Mouse (Mus musculus) retina, postnatal 1 day (tissue): Measurements from ENCODE around the gene Kcnk4.
"Not testable (repeated sequence)": the region's sequence is repeated elsewhere in the genome, so short reads cannot be mapped to it uniquely, and the experiment has no call there.

Experiments
- DNase-seq: peaks from one replicate; pipeline ENCODE4 v3.0.0-alpha.2; 2012

Kcnk4 gene

DNA sequence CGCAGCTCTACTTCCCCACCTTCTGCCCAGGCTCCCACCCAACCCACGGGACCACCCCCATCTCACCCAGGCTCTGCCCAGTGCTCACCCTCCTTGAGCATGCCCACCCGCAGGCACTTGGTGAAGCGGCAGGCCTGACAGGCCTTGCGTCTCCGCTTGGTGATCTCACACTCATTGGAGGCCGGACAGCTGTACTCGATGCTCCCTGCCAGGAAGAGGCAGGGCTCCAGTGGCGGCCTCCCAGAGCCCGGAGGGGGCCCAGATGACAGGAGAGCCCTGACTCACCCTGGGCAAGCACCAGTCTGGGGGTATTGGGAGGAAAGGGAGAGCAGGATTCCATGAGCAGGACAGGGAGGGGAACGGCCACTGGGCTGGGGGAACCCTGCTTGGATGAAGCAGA lies 20.3 kb downstream of the Kcnk4 start:
- no peak for DNase-seq

DNA sequence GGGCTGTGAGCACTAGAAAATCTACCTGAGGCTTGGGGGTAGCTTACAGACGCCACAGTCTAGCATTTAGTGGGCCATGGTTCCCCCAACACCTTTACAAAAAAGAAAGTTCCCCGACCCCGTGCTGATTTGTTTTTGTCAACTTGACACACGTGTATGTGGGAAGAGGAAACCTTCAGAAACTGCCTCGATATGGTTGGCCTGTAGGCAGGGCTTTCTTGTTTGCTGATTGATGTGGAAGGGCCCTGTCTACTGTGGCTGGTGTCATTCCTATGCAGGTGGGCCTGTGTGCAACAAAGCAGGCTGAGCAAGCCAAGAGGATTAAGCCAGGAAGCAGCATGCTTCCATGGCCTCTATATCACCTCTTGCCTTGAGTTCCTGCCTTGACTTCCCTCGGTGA lies 21.3 kb downstream of the Kcnk4 start:
- no peak for DNase-seq

GRCm38 (mm10) chr19:6912205-6912970 lies 21.9 kb downstream of the Kcnk4 start:
- DNase-seq, result no peak

DNA sequence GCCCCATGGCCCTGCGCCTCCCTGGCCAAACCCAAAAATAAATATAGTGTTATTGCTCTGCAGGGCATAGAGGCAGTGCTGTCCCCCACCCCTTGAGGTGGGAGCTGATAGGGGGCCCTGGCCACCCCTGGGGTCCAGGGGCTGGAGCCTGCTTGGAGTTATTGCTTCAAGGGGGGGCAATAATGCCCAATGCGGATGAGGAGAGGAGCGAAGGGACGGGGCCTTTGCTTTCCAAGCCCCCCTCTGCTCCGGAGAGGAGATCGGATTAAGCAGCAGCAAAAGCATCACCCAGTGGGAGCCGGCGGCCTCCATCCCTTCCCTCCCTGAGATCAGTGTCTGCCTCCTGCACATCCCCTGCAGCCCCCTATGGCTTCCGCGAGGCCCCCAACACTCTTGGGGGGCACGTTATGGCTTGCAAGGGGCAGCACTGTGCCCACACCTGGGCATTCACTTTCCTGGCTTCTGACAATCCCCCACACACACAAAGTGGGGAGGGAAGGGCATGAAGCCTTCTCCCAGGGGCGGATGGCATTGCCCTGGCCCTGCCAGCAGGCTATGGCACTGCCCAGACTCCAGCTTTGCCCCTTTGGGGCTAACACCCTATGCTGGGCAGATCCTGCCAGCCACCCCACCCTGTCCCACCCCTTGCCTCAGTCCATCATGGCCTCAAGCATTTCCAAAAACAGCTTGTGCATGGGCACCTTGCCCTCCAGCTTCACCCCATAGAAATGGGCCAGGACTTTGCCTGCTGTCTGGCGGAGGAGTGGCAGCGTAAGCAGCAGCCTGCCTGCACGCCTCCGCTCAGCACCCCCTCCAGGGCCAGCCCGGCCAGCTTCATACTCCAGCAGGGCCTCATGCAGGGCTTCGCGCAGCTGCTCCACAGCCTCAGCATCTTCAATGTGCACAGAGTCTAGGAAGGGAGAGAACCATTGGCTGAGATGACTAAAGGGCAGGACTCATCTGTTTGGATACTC lies 22.9 kb downstream of the Kcnk4 start:
- no peak for DNase-seq

DNA sequence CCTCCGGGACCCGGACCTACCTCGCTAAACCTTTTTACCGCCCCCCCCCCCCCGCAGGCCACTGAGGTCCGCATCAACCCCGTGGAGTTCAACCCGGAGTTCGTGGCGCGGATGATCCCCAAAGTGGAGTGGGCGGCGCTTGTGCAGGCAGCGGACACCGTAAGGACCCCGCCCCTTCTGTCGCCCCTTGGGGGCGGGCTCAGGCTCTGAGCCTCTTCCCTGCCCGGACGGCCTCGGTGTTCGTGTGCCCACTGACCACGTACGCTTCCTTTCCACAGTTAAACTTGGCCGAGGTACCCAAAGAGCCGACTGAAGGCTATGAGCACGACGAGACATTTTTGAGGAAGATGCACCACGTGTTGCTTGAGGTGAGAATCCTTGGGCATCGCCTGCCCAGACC lies 24.0 kb downstream of the Kcnk4 start:
- DNase-seq, result peak; percentile 70

DNA sequence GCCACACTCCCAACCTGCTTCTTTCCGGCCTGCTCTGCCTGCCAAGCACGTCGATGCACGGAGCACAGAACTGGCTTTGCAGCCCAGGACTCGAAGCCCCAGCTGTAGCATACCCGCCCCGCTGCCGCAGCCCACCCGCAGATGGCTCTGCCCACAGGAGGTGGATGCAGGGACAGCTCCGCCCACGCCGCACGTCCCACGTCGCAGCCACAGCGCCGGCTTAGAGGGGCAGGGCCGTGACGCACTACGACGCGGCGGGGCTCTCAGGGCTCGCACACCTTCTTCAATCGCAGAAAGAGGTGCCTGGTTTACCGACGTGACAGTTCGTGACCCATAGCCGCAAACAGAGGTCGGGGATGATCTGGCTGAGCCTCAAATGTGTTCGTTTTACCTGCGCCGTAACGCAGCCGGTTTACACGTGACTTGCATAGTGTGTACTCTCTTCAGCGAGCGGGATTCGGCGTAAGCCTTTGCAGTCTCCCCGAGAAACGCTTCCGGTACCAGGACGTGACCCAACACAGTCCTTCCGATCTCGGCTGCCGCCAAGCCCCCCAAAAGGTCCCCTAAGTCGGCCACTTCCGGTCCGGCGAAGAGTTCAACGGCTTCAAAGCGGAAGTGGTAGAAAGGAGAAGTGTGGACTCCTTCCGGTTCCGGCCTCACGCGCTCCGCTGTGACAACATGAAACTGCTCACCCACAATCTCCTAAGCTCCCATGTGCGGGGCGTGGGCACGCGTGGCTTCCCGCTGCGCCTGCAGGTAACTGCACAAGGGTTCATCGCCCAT lies 24.6 kb downstream of the Kcnk4 start, which contains the start of the genes Trmt112 and Prdx5:
Gene Trmt112, plus strand, starts transcription at position 192 of the 783 bp plus-strand sequence.
Gene Prdx5, minus strand, starts transcription at position 600 of the 783 bp plus-strand sequence.
- DNase-seq, result peak; percentile 98

- no peak for DNase-seq
Observed at GRCm38 (mm10) chr19:6909021-6909420, 25.3 kb downstream of the Kcnk4 start.

DNA sequence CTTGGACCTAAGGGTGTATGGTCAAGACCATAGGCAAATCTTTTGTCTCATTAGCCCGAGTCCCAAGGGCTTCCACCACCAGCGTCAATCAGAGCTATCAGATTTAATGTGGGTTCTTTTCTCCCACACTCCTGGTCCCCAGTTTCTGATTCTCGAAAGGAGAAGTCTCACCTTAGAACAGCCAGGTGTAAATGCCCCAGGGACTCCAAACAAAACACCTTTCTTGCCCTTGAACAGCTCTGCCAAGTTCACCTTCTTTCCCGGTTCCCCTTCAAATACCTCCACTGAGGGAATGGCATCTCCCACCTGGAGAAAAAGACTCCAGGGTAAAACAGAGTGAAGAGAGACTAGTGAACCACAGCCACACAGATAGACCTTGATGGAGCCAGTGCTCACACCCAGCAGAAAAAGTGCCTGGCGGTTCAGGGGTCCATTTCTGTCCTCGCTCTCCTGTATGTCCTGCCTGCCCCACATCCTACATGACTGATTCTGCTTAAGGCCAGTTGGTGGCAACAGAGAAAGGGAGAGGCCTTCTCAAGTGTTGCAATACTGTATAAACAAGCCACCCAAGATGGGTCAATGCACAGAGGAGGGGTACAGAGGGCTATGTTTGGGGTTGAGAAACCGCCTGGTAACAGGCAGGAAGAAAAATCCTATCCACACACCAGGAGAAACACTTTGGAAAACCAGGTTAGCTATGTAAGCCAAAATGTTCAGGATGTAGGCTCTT lies 26.3 kb downstream of the Kcnk4 start:
- DNase-seq, result no peak

DNA sequence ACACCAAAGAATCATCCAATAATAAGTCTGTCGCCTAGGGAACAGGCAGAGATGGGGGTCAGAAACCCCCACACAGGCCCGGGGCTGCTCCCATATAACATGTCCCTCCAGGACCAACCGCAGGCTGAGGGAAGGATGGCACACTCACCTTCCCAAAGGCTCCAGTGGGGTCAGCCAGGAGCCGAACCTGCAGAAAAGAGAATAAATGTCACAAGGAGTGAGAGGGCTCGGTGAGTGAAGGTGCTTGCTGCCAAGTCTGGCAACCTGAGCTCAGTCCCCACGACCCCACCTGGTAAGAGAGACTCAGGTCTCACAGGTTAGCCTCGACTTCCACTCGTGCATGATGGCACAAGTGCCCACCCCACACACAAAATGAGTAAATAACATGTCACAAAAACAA lies 27.2 kb downstream of the Kcnk4 start:
- DNase-seq, result no peak

DNA sequence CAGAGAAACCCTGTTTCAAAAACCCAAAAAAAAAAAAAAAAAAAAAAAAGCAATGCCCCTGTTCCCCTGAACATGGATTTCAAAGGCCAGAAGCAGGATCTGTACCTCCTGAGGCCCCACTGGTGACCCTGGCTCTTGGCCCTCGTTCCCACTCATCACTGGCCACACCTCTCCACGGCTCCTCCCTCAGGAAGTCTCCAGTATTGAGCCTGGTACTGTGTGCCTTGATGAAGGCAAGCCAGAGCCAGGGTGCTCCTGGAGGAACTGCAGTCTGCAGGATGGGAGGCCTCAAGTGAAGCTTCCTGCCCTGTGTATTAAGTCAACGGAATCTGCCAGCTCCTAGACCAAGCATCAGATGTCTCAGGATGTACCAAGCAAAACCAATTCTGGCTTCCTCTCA lies 28.1 kb downstream of the Kcnk4 start:
- DNase-seq, result no peak

DNA sequence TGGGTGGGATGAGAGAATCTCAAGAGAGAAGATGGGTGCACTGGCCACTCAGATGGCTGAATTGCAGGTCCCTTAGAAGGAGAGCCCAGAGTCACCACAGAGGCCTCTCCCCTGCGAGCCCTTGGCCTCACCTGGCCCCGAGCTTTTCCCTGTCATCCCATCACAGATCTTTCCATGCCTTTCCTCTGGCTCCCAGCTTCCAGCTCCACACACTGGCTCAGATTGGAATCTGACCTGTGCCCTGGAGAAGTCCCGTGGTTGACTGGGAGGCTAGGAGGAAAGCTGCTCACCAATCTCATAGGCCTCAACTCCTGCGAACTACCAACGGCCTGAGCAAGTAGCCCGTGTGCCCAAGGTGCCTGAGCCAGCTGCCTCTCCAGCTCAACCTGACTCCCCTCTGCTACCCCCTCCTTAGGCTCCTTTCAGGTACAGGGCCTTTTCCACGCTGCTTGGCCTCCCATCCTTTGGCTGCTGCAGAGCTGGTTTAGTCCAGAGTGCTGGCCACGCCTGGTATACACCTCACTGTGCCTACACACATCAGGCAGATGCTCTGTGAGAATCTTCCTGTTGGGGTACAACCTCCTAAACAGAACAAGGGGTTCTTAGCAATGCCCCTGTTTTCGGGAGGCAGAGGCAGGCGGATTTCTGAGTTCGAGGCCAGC lies 28.7 kb downstream of the Kcnk4 start:
- no peak for DNase-seq

GRCm38 (mm10) chr19:6904846-6905245 lies 29.5 kb downstream of the Kcnk4 start:
- no peak for DNase-seq

DNA sequence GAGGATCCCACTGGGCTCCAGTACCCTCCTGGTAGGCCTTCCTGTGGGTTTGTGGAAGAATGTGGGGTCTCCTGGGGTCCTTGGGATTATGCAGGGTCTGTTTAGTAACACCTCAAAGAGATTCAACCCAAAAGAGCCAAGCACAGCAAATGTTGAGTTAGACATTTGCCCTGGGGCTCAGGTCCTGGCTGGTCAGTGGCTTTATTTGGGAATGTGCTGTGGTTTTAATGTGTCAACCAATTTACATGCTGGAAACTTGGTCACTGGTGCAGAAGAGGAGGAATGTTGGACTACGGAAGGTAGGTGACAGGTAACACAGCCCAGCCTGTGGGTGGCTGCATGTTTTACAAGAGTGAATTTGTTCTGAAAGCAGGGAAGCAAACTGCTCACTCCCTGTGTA lies 31.3 kb downstream of the Kcnk4 start:
- no peak for DNase-seq

- DNase-seq, result no peak
Observed at GRCm38 (mm10) chr19:6899641-6900040, 34.7 kb downstream of the Kcnk4 start.

DNA sequence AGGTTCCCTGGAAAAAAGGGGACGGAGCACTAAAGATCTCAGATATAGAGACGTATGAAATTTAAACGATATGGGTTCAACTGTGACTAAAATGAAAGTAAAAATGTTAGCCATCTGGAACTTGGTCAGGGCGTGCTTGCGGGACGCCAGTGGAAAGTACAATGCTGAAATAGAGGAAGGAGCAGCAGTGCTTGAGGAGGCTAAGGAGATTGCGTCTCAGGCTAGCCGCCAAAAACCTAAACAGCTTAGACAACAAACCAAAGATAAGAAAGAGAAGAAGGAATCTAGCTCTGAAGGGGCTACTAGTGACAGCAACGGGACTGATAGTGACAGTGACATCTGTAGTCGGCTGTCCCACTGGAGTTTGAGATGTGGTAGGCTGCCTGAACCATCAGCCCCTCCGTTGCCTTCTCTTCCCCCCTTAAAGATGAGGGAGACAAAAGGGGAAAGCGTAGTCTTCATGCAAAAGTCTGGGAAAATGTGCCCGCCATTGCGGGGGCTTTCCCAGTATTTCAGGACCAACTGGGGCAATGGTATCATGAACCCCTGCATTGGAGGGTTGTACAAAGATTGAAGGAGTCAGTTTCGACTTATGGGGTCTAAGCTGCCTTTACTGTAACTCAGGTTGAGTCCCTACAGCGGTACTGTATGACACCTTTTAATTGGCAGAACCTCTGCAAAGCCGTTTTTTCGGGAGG lies 38.6 kb downstream of the Kcnk4 start:
- not testable (repeated sequence) for DNase-seq

GRCm38 (mm10) chr19:6893731-6894451 lies 40.4 kb downstream of the Kcnk4 start:
- DNase-seq, result no peak

DNA sequence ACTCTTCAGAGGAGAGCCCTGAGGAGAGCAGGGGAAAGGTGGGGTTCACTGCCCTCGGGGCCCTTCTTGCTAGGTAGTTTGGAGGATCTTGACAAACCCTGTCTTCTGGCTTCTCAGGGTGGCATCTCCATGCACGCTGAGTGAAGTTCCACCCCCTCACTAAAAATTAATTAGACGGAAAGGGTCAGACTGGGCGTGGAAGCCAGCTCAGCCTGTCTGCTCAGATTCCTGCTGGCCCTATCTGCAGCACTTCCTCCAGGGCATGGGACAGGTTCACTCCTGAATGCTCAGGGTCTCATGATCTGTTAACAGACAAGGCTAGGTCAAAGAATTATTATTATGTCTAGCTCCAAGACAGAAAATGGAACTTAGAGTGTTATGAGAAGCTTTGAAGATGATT lies 41.8 kb downstream of the Kcnk4 start:
- no peak for DNase-seq

GRCm38 (mm10) chr19:6877965-6878364 lies 56.4 kb downstream of the Kcnk4 start:
- no peak for DNase-seq

- DNase-seq, result no peak
Observed at GRCm38 (mm10) chr19:6876799-6877198, 57.5 kb downstream of the Kcnk4 start.

DNA sequence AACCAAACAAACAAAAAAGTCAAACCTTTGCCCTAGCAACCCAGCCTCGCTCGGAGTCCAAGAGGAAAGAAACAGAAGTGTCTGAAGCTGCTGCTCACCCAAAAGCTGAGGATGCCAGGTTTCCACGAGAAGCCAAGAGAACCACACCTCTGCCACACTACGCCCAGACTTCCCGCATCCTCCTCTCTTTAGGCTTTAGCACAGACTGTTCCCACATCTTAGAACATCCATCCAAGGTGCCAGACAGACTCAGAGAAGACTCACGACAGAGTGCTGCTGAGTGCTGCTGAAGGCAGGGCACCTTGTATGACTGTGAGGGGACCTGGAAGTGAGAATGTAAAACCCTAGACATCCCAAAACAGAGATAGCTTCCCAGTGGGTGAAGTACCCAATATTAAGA lies 58.5 kb downstream of the Kcnk4 start:
- DNase-seq, result no peak
